ENCODE assay signal across 19 mouse cellular contexts in genomic region chr4:107766182-107766581, GRCm38 (mm10). TPM values are rescaled to one million over a fixed set of nuclear protein-coding genes. Genes with fewer than 3 reads are reported as not detected.
DNase-seq lines count a peak whose midpoint lies in the region; ATAC-seq and TF ChIP-seq lines count a peak whose summit lies in the region.
"Had no signal": no experiment of that assay in that cellular context is flagged by ENCODE, and none has a peak within 500 bp of the region (broad histone marks: within the 10 kb centered on the region; RNA-seq: fewer than 3 reads in every experiment).

No protein-coding gene starts in this region.

- DNase-seq in embryo, embryonic 10 days (ENCODE audit: low spot score): peak; percentile 69
- DNase-seq in embryo, embryonic 11 days: no peak
- no peak for DNase-seq in hindbrain, postnatal 0 days (ENCODE audit: low spot score)
- peak; percentile 17 for DNase-seq in right cerebral cortex, adult 18-20 months
- DNase-seq in right cerebral cortex, postnatal 4 days: no peak
- no peak for DNase-seq in adrenal gland, postnatal 14 days
- DNase-seq: adrenal gland, postnatal 25 days; cerebellum, adult 9-11 months; kidney, adult 2 months; kidney, postnatal 36 days; liver; lung, adult 2 months; lung, postnatal 4 days; spleen, adult 18-20 months had no signal

- WGBS in hindbrain, embryonic 12.5 days: 33% methylated on average over 5 of the region's 5 CpGs
- 31% methylated on average over 5 of the region's 5 CpGs for WGBS in hindbrain, postnatal 0 days
- WGBS in heart, embryonic 11.5 days (ENCODE audit: insufficient replicate concordance): 83% methylated on average over 5 of the region's 5 CpGs

- ATAC-seq in hindbrain, embryonic 12.5 days (ENCODE audit: low FRiP score): peak; percentile 46; the same call in 1 of the 2 replicates
- no peak for ATAC-seq in hindbrain, postnatal 0 days
- no peak for ATAC-seq in heart, embryonic 11.5 days (replicated peaks; ENCODE audit: insufficient number of reproducible peaks, low FRiP score, low TSS enrichment)

- peaks cover 30% of the 10 kb centered on the region; the same call in 1 of the 2 replicates for H3K27me3 ChIP-seq in hindbrain, embryonic 12.5 days
- no peaks in the 10 kb centered on the region for H3K27me3 ChIP-seq in hindbrain, postnatal 0 days (ENCODE audit: insufficient read depth, low read length)
- H3K27me3 ChIP-seq in heart, embryonic 11.5 days (ENCODE audit: control insufficient read depth, insufficient read depth, low read length): peaks cover 7% of the 10 kb centered on the region; the same call in 1 of the 2 replicates
- H3K27me3 ChIP-seq: stomach, embryonic 15.5 days had no signal

- 0 out of 2 replicates have a peak overlapping the region, but pooled peaks have one; percentile 13 for H3K9ac ChIP-seq in hindbrain, embryonic 12.5 days
- H3K9ac ChIP-seq in hindbrain, postnatal 0 days (replicated peaks; ENCODE audit: low read length): no peak overlapping the region
- no peak overlapping the region for H3K9ac ChIP-seq in heart, embryonic 11.5 days (ENCODE audit: low read depth, low read length)
- H3K9ac ChIP-seq: heart, embryonic 15.5 days; midbrain, embryonic 13.5 days; stomach, embryonic 15.5 days had no signal

- no peak overlapping the region for H3K27ac ChIP-seq in hindbrain, embryonic 12.5 days
- H3K27ac ChIP-seq in hindbrain, postnatal 0 days: no peak overlapping the region
- H3K27ac ChIP-seq in heart, embryonic 11.5 days (ENCODE audit: low read depth, low read length): no peak overlapping the region
- H3K27ac ChIP-seq: heart, embryonic 15.5 days; midbrain, embryonic 13.5 days; stomach, embryonic 15.5 days had no signal

- no peak overlapping the region for H3K4me2 ChIP-seq in hindbrain, embryonic 12.5 days (replicated peaks)
- H3K4me2 ChIP-seq in hindbrain, postnatal 0 days (ENCODE audit: low read depth, low read length): no peak overlapping the region
- H3K4me2 ChIP-seq in heart, embryonic 11.5 days: no peak overlapping the region
- H3K4me2 ChIP-seq: heart, embryonic 15.5 days; midbrain, embryonic 13.5 days; stomach, embryonic 15.5 days had no signal

- peaks cover 13% of the 10 kb centered on the region for H3K4me1 ChIP-seq in hindbrain, embryonic 12.5 days
- H3K4me1 ChIP-seq in hindbrain, postnatal 0 days (ENCODE audit: insufficient read depth, low read length): peaks cover 6% of the 10 kb centered on the region; the same call in 1 of the 2 replicates
- H3K4me1 ChIP-seq in heart, embryonic 11.5 days (ENCODE audit: control insufficient read depth, insufficient read depth, low read length): 0 out of 2 replicates have a peak, but pooled peaks cover 2% of the 10 kb centered on the region
- H3K4me1 ChIP-seq: heart, embryonic 15.5 days; stomach, embryonic 15.5 days had no signal

- H3K36me3 ChIP-seq in hindbrain, embryonic 12.5 days: no peaks in the 10 kb centered on the region
- no peaks in the 10 kb centered on the region for H3K36me3 ChIP-seq in hindbrain, postnatal 0 days (ENCODE audit: insufficient read depth, low read length)
- H3K36me3 ChIP-seq in heart, embryonic 11.5 days (ENCODE audit: control insufficient read depth, insufficient read depth, low read length): no peaks in the 10 kb centered on the region
- H3K36me3 ChIP-seq: heart, embryonic 15.5 days; midbrain, embryonic 13.5 days; stomach, embryonic 15.5 days had no signal

- no peaks in the 10 kb centered on the region for H3K9me3 ChIP-seq in hindbrain, embryonic 12.5 days (replicated peaks)
- no peaks in the 10 kb centered on the region for H3K9me3 ChIP-seq in hindbrain, postnatal 0 days (ENCODE audit: low read length)
- no peaks in the 10 kb centered on the region for H3K9me3 ChIP-seq in heart, embryonic 11.5 days (replicated peaks; ENCODE audit: control insufficient read depth, low read length)
- H3K9me3 ChIP-seq: heart, embryonic 15.5 days; midbrain, embryonic 13.5 days; stomach, embryonic 15.5 days had no signal

- no peak overlapping the region for H3K4me3 ChIP-seq in hindbrain, embryonic 12.5 days
- H3K4me3 ChIP-seq in hindbrain, postnatal 0 days (ENCODE audit: low read length): no peak overlapping the region
- no peak overlapping the region for H3K4me3 ChIP-seq in heart, embryonic 11.5 days (ENCODE audit: low read depth, low read length)
- H3K4me3 ChIP-seq: heart, embryonic 15.5 days; midbrain, embryonic 13.5 days; stomach, embryonic 15.5 days had no signal

- no peak for TF ChIP-seq CTCF in hindbrain, postnatal 0 days (IDR thresholded peaks at IDR 0.05; ENCODE audit: low read depth)

RNA-seq across cellular contexts. Expression of gene Lrp8, which starts 35.9 kb away (rescaled TPM):
- 46.7 and 52.6 TPM in 2 replicates for polyA plus RNA-seq in hindbrain, embryonic 12.5 days (2016; fragmentation: Nextera tagmentation; extraction: Ambion mirVana)
- total RNA-seq in hindbrain, postnatal 0 days (2014; rRNA removed): 62.2 and 65.9 TPM in 2 replicates
- polyA plus RNA-seq in hindbrain, postnatal 0 days (2015; fragmentation: Nextera tagmentation; extraction: Ambion mirVana): 33.9 and 34.5 TPM in 2 replicates
- 5.0 and 5.2 TPM in 2 replicates for total RNA-seq in adrenal gland, postnatal 14 days (2021)
- 1.1 and 1.8 TPM in 2 replicates for polyA plus RNA-seq in heart, embryonic 11.5 days (2014; fragmentation: Nextera tagmentation; extraction: Ambion mirVana)

Comparison
In these comparisons a context has a peak if more than half of its experiments do, and no peak if none do; other contexts are left out.
1. DNase-seq: peak in embryo, embryonic 10 days (single experiment) and right cerebral cortex, adult 18-20 months (single experiment); none in embryo, embryonic 11 days (single experiment), hindbrain, postnatal 0 days (single experiment), right cerebral cortex, postnatal 4 days (single experiment) and adrenal gland, postnatal 14 days (single experiment).
2. RNA of gene Lrp8, which starts 35.9 kb away (polyA plus RNA-seq): 46.7 to 52.6 TPM in hindbrain, embryonic 12.5 days and 33.9 to 34.5 TPM in hindbrain, postnatal 0 days; 1.1 to 1.8 TPM in heart, embryonic 11.5 days; every median in the first group is over 10 times any median in the second.